Mouse (Mus musculus) midbrain, embryonic 13.5 days (tissue): ENCODE data around the gene Csrp2. TPM values are rescaled to one million over a fixed set of nuclear protein-coding genes. Genes with fewer than 3 reads are reported as not detected.

Experiments used
- ATAC-seq: fragments of 200-750 bp; cut with Nextera tagmentation; 2 replicates; pipeline ENCODE4 v1.8.0; 2017; ENCODE audit warnings: mild to moderate bottlenecking, moderate TSS enrichment, moderate library complexity
- H3K27ac ChIP-seq: fragments of 300-500 bp; sonication (generic); 2 replicates; pipeline ENCODE4 v1.5.1; 2015; ENCODE audit warnings: inconsistent platforms, mild to moderate bottlenecking, moderate library complexity
- H3K27me3 ChIP-seq: fragments of 300-500 bp; sonication (generic); 2 replicates; pipeline ENCODE4 v1.6.1; 2015; ENCODE audit warnings: mild to moderate bottlenecking, inconsistent platforms
- H3K36me3 ChIP-seq: fragments of 300-500 bp; sonication (generic); 2 replicates; pipeline ENCODE4 v1.6.1; 2015; ENCODE audit warnings: mild to moderate bottlenecking, inconsistent platforms
- H3K4me1 ChIP-seq: fragments of 300-500 bp; sonication (generic); replicated peaks from 2 replicates; pipeline ENCODE4 v1.6.1; 2015; ENCODE audit warnings: inconsistent platforms
- H3K4me2 ChIP-seq: fragments of 300-500 bp; sonication (generic); replicated peaks from 2 replicates; pipeline ENCODE4 v1.6.1; 2015; ENCODE audit warnings: moderate library complexity, mild to moderate bottlenecking, inconsistent platforms
- H3K4me3 ChIP-seq: fragments of 300-500 bp; sonication (generic); replicated peaks from 2 replicates; pipeline ENCODE4 v1.5.1; 2015; ENCODE audit warnings: mild to moderate bottlenecking, inconsistent platforms
- H3K9ac ChIP-seq: fragments of 300-500 bp; sonication (generic); replicated peaks from 2 replicates; pipeline ENCODE4 v1.6.1; 2015; ENCODE audit warnings: mild to moderate bottlenecking, inconsistent platforms
- H3K9me3 ChIP-seq: fragments of 300-500 bp; sonication (generic); 2 replicates; pipeline ENCODE4 v1.6.1; 2016; ENCODE audit warnings: mild to moderate bottlenecking, inconsistent platforms
- WGBS: fragments of 180-500 bp; shearing (Covaris S2); methylation state at CpG from one replicate; pipeline ENCODE4 v1.1.7; 2015; 5-methylcytosine and 5-hydroxymethylcytosine counted together
- polyA plus RNA-seq: library from polyadenylated mRNA; unstranded; fragments of >200 nt; fragmentation: Nextera tagmentation; extraction: Ambion mirVana; gene quantifications from 2 replicates; pipeline ENCODE4 v1.2.1, GENCODE M21; 2015

Gene Csrp2
- 94.3 and 128 TPM in 2 replicates for polyA plus RNA-seq

DNA sequence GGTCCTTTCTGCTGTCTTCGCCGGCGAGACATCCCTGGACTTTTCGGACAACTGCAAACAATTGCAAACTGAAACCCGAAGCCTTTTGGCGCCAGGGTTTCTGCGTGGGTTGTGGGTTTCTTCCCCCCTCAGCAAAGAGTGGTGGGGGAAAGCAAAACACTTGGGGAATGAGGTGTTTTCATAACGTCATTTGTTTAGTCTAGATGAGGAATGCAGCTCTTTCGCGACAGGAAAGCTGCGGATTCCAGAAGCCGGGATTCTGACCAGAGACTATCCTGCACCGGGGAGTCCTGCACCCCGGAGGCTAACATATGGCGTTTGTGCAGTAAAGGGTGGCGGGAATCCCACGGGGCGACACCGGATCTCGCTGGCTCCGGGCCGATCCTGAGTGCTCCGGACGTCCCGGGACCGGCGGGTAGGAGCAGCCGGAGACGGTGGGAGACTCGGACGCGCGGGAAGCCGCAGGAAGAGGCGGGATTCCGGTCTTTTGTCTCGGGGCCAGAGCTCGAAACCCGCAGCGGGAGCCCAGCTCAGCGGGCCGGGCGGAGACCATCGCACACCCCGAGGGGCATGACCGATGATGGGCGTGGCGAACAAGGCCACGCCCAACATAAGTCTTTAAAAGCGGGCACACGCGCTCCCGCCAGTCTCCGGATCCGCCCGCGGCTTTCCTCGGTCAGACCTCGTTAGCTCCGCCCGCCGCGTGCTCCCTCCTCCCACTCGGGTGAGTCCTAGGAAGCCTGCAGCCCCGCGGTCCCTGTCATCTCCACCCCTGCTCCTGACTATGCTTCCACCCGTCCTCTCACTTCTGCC, at the start of gene Csrp2:
Gene Csrp2 (plus strand): TSS at position 259 of the 813 bp plus-strand sequence.
- under 1% methylated on average over 67 of the region's 67 CpGs for WGBS
- H3K9ac ChIP-seq, result peak within 1 kb of the TSS; percentile 78
- H3K27me3 ChIP-seq, result peaks cover 2% of the 10 kb centered on the region; the same call in 1 of the 2 replicates
- peak; percentile 95 for ATAC-seq
- peaks cover 28% of the 10 kb centered on the region for H3K4me1 ChIP-seq
- no peaks in the 10 kb centered on the region for H3K36me3 ChIP-seq
- peak within 1 kb of the TSS; percentile 62 for H3K27ac ChIP-seq
- peak within 1 kb of the TSS; percentile 85 for H3K4me2 ChIP-seq
- H3K4me3 ChIP-seq, result peak within 1 kb of the TSS; percentile 60
- no peaks in the 10 kb centered on the region for H3K9me3 ChIP-seq

DNA sequence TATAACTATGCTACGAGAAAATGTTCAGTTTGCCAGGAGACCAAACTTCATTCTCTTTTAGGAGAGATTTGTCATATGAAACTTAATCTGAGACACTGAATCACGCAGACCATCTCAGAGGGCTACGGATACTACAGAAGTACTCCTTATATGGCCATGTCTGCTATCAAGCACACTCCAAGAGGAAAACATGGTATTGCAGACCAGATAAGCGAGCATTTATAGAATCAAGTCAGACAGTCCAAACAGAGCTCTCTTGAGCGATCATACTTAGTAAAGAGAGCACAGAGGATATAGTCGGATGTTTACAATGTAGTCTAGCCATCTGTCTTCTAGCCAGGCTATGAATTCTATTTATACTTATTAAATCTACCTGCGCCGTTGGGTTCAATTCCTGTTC, 44.7 kb upstream of the Csrp2 start:
- no peaks in the 10 kb centered on the region for H3K27me3 ChIP-seq
- 0 out of 2 replicates have a peak, but pooled peaks cover 3% of the 10 kb centered on the region for H3K4me1 ChIP-seq
- H3K9ac ChIP-seq, result no peak overlapping the region
- no peaks in the 10 kb centered on the region for H3K36me3 ChIP-seq
- H3K9me3 ChIP-seq, result no peaks in the 10 kb centered on the region
- no peak overlapping the region for H3K4me3 ChIP-seq
- H3K4me2 ChIP-seq, result no peak overlapping the region
- WGBS, result 91% methylated on average over 8 of the region's 8 CpGs
- no peak for ATAC-seq
- no peak overlapping the region for H3K27ac ChIP-seq

DNA sequence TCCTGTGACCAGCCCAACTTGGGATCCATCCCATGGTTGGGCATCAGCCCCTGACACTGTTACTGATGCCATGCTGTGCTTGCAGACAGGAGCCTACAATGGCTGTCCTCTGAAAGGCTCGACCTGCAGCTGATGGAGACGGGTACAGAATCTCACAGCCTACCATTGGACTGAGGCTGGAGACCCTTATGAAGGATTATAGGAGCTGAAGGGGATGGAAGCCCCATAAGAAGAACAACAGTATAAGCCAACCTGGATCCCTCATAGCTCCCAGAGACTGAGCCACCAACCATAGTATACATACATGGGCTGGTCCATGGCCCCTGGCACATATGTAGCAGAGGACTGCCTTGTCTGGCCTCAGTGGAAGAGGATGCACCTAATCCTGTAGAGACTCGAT, 42.6 kb upstream of the Csrp2 start:
- Histone ChIP-seq H3K4me1 (0 out of 2 replicates have a peak, but pooled peaks cover 3% of the 10 kb centered on the region), H3K4me2 (no peak overlapping the region), H3K4me3 (no peak overlapping the region), H3K27me3 (no peaks in the 10 kb centered on the region), H3K9ac (no peak overlapping the region), H3K9me3 (no peaks in the 10 kb centered on the region), H3K36me3 (no peaks in the 10 kb centered on the region), H3K27ac (no peak overlapping the region)
- WGBS, result 93% methylated on average over 3 of the region's 3 CpGs
- no peak for ATAC-seq

DNA sequence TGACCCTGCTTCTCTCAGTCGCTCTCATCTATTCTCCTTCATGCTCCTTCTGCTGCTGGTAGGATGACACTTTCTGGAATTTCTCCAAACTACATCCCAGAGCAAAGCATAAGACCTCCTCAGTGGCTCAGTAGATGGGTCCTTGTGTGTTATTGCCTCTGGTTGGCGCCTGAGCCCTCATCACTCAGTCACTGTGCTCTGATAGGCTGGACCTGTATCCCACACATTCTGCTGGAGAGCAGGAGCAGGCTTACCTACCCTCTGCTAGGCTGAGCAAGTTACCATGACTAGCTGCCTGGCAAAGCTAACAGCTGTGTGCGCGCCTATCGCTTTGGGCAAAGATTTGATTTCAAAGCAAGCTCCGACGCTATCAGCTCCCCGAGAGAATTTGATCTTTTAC, 41.7 kb upstream of the Csrp2 start:
- no peak for ATAC-seq
- Histone ChIP-seq H3K27me3 (no peaks in the 10 kb centered on the region), H3K9ac (no peak overlapping the region), H3K9me3 (no peaks in the 10 kb centered on the region), H3K4me2 (no peak overlapping the region), H3K4me3 (no peak overlapping the region), H3K27ac (no peak overlapping the region), H3K4me1 (0 out of 2 replicates have a peak, but pooled peaks cover 3% of the 10 kb centered on the region), H3K36me3 (no peaks in the 10 kb centered on the region)
- WGBS, result 85% methylated on average over 8 of the region's 8 CpGs

DNA sequence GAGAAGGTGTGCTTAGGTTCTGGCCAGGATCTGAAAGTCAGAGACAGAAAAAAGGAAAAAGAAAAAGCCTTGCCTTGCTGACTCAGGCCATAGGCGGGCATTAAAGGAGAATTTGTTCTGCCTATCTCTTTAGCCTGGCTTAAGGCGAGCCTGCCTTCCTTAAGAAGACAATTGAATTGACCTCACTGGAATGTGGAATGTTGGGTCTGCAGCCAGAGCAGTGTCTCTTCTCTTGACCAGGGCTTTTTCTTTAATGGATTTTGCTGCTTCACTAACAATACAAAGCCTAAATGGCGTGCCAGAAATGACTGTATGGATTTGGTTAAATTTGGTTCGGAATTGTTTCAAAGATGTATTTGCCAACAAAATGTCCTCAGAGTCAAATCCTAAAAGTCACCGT, 40.9 kb upstream of the Csrp2 start:
- H3K9ac ChIP-seq, result no peak overlapping the region
- no peak overlapping the region for H3K27ac ChIP-seq
- 0 out of 2 replicates have a peak, but pooled peaks cover 3% of the 10 kb centered on the region for H3K4me1 ChIP-seq
- no peak overlapping the region for H3K4me3 ChIP-seq
- no peaks in the 10 kb centered on the region for H3K36me3 ChIP-seq
- 23% methylated on average over 5 of the region's 5 CpGs for WGBS
- no peaks in the 10 kb centered on the region for H3K27me3 ChIP-seq
- ATAC-seq, result no peak
- H3K9me3 ChIP-seq, result no peaks in the 10 kb centered on the region
- no peak overlapping the region for H3K4me2 ChIP-seq

DNA sequence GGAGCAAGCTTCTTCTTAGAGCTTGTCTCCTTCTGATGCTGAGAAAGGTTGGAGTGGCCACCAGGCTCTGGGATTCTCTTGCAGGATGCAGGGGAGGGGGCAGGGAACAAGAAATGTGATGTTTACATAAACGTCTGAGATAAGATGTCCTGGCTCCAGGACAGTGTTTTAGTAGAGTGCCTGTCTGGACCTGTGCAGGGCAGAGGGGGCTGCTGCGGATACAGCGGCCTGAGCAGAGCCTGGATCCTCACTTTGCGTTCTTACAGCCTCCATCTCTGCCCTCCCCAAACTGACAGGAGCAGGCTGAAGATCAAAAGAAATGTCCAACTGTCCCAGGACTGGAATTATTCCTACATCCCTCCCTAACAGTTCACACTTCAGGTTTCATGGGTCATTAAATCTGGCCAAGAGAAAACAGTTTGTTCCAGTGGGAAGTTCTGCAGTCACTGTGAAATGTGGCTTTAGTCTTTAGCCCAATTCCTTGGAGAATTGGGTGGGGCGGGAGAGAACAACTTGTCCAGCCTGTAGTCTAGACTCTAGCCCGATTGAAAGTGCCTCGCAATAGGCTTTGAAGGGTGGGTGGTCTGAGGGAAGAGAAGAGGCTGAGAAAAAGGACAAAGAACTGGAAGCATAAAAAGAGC, 40.0 kb upstream of the Csrp2 start:
- no peak; the same call in 1 of the 2 replicates for ATAC-seq
- Histone ChIP-seq H3K27me3 (no peaks in the 10 kb centered on the region), H3K36me3 (no peaks in the 10 kb centered on the region), H3K9me3 (no peaks in the 10 kb centered on the region), H3K4me3 (no peak overlapping the region), H3K4me2 (no peak overlapping the region), H3K9ac (no peak overlapping the region), H3K27ac (no peak overlapping the region), H3K4me1 (0 out of 2 replicates have a peak, but pooled peaks cover 3% of the 10 kb centered on the region)
- WGBS, result 21% methylated on average over 7 of the region's 7 CpGs

DNA sequence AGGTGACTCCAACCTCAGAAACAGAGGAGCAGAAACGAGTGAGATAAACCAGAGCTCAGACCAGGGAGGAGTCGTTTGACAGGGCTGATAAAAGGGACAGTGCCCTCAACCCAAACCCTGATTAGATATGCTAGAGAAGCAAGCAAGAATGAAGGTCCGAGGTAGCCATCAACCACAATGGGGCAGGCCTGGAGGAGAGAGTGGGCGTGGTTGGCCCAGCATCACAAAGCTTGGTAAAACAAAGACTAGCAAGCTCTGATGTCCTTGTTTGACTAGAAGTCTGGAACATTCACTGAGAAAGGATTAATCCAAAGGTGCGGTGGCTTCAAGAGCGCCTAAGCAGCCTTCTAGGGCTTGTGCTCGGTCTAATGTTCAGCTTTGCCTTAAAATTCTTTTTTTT, 38.2 kb upstream of the Csrp2 start:
- no peak overlapping the region for H3K4me2 ChIP-seq
- no peak overlapping the region for H3K9ac ChIP-seq
- H3K36me3 ChIP-seq, result no peaks in the 10 kb centered on the region
- H3K4me1 ChIP-seq, result 0 out of 2 replicates have a peak, but pooled peaks cover 3% of the 10 kb centered on the region
- H3K27ac ChIP-seq, result no peak overlapping the region
- 51% methylated on average over 7 of the region's 7 CpGs for WGBS
- H3K4me3 ChIP-seq, result no peak overlapping the region
- no peaks in the 10 kb centered on the region for H3K9me3 ChIP-seq
- H3K27me3 ChIP-seq, result no peaks in the 10 kb centered on the region
- no peak for ATAC-seq

DNA sequence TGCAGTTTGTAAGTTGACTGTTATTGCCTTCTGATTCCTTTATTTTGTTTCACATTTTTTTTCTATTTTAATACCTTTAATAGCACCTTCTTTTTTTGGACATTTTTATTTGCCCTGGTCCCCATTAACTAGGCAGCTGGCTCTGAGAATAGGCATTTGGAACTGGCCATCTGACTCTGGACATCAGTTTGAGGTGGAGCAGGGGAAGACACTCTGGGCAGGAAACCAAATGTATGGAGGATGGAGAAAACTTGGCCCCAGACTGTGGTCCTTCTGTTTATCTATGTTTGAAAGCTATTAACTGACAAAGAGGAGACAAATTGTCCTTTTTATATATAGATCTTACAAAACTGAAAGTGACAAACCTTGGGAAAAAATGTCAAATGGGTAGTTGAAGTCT, 36.9 kb upstream of the Csrp2 start:
- H3K9ac ChIP-seq, result no peak overlapping the region
- H3K4me1 ChIP-seq, result 0 out of 2 replicates have a peak, but pooled peaks cover 3% of the 10 kb centered on the region
- H3K36me3 ChIP-seq, result no peaks in the 10 kb centered on the region
- no peak overlapping the region for H3K27ac ChIP-seq
- H3K4me3 ChIP-seq, result no peak overlapping the region
- no peaks in the 10 kb centered on the region for H3K27me3 ChIP-seq
- no peak for ATAC-seq
- no peaks in the 10 kb centered on the region for H3K9me3 ChIP-seq
- no peak overlapping the region for H3K4me2 ChIP-seq

DNA sequence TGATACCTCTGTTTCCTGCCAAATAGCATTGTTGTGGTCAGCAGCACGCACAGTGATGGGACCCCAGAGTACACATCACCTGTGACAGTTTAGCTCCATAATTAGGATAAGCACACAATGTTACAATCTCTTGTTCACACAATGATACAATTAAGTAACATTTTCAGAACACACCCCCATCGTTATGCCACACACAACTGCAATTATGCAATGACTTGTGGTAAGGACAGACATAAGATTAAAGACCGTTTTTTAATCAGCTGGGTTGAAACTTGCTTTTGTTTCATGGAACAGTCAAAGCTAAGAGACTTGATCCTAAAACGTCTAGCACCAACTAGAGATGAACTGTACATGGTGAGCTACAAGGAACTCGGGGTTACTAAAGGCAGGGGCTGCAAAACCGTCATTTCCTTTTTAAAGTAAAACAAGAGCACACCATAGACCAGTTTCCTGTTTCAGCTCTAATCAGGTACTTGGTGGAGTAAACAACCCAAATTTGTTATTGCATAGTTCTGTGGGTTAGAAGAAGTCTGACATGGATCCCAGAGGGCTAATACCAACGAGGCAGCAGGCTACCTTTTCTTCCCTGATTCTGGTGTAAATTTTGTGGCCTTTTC, 28.8 kb upstream of the Csrp2 start:
- Histone ChIP-seq H3K9ac (no peak overlapping the region), H3K36me3 (no peaks in the 10 kb centered on the region), H3K4me3 (no peak overlapping the region), H3K4me2 (no peak overlapping the region), H3K4me1 (no peaks in the 10 kb centered on the region), H3K27me3 (no peaks in the 10 kb centered on the region), H3K9me3 (0 out of 2 replicates have a peak, but pooled peaks cover 2% of the 10 kb centered on the region), H3K27ac (no peak overlapping the region)
- no peak for ATAC-seq
- 81% methylated on average over 7 of the region's 7 CpGs for WGBS

DNA sequence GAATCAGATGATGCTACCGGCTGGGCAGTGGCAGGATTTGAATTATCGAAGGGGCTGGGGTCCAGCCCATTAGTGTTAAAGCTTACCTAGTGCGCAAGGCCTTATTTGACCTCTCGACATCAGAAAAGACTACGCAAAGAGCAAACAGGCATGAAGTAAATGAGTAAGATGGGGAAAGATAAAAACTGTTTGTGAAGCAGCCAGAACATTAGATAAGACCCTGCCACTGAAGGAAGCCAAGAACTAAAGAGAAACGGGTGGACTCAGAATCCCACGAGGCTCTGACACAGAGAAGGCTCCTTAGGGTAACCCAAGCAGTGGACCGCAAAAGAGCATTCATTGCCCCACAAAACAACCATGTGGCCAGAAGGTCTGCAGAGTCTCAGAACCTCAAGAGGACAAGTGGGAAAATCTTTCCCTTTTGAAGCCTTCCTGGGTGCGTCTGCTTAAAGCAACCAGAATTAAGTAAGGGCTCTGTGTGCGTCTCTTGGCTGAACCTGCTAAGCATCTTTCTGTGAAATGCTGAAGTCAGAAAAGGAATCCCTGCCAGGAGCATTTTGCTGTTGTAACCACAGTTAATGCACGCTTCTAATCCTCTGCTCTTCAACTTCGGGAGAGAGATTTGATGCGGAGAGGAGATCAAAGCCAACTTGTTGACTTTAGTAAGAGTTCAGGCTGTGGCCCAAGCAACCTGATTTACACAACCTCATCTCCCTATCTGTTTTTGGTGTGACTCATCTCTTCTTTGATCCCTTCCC, 19.7 kb upstream of the Csrp2 start:
- WGBS, result 51% methylated on average over 13 of the region's 13 CpGs
- no peaks in the 10 kb centered on the region for H3K27me3 ChIP-seq
- ATAC-seq, result no peak
- no peak overlapping the region for H3K9ac ChIP-seq
- no peaks in the 10 kb centered on the region for H3K9me3 ChIP-seq
- no peak overlapping the region for H3K4me2 ChIP-seq
- no peak overlapping the region for H3K4me3 ChIP-seq
- no peaks in the 10 kb centered on the region for H3K4me1 ChIP-seq
- no peaks in the 10 kb centered on the region for H3K36me3 ChIP-seq
- no peak overlapping the region for H3K27ac ChIP-seq

DNA sequence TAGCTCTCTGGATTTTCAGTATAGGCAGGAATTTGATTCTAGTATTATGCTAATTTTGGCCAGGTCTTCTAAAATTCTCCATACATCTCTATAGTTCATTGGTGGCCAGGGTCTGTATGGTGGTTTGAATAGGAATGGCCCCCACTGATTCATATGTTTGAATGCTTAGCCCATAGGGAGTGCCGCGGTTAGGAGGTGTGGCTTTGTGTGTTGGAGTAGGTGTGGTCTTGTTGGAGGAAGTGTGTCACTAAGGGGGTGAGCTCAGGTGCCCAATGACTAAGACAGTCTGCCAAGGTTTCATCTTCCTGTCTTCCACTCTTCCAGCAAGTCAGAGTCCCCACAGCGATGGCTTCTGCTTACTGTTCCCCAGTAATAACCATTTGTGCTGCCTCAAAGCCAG, 15.7 kb upstream of the Csrp2 start:
- Histone ChIP-seq H3K27me3 (no peaks in the 10 kb centered on the region), H3K36me3 (no peaks in the 10 kb centered on the region), H3K4me1 (no peaks in the 10 kb centered on the region), H3K9ac (no peak overlapping the region), H3K27ac (no peak overlapping the region), H3K4me2 (no peak overlapping the region), H3K4me3 (no peak overlapping the region), H3K9me3 (no peaks in the 10 kb centered on the region)
- 97% methylated on average over 3 of the region's 3 CpGs for WGBS
- no peak for ATAC-seq
